Mouse (Mus musculus) urinary bladder, postnatal 25 days (tissue): ENCODE results near the gene Spata1.

ENCODE experiments used
- DNase-seq: peaks from one replicate; pipeline ENCODE4 v3.0.0; 2022; ENCODE audit warnings: low spot score

Gene Spata1

GRCm38 (mm10) chr3:146419534-146419933 is 80.0 kb downstream of the Spata1 start:
- DNase-seq, result no peak

GRCm38 (mm10) chr3:146418901-146419300 is 80.7 kb downstream of the Spata1 start:
- no peak for DNase-seq

GRCm38 (mm10) chr3:146417873-146418272 is 81.7 kb downstream of the Spata1 start:
- DNase-seq, result no peak

- no peak for DNase-seq
Observed at GRCm38 (mm10) chr3:146414555-146414954, 85.0 kb downstream of the Spata1 start.

GRCm38 (mm10) chr3:146413992-146414391 is 85.6 kb downstream of the Spata1 start:
- DNase-seq, result no peak

GRCm38 (mm10) chr3:146413016-146413415 is 86.5 kb downstream of the Spata1 start:
- DNase-seq, result no peak

- DNase-seq, result no peak
Observed at GRCm38 (mm10) chr3:146412480-146412879, 87.1 kb downstream of the Spata1 start.

- no peak for DNase-seq
Observed at GRCm38 (mm10) chr3:146412008-146412407, 87.5 kb downstream of the Spata1 start.

- DNase-seq, result no peak
Observed at GRCm38 (mm10) chr3:146410114-146410513, 89.4 kb downstream of the Spata1 start.
